Mouse (Mus musculus) cerebellum, adult 18-20 months (tissue): ENCODE measurements around the gene Olfr617.
"Not testable (repeated sequence)": the region's sequence is repeated elsewhere in the genome, so short reads cannot be mapped to it uniquely, and the experiment has no call there.

Source experiments
- DNase-seq, 2 experiments: peaks; one replicate each; pipeline ENCODE4 v3.0.0; 2021

Olfr617 gene

DNA sequence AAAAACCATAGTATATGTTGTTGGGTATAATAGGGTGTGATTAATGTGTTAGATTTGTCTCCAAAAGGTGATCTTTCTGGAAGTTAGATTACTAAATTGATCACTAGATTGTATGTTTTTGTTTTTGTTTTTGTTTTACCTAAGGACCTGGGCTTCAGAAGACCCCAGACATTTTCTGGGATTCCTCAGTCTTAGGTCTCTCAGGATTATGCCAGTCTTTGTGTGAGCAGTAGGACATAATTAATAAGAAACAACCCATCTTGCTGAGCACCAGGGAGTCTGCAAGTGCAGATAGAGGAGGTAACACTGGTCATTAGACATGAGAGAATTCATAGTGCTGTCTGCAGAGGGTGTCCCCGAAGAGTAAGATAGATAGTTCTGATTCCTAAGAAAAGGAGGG lies at the start of gene Olfr617:
Gene Olfr617, plus strand, starts transcription at position 301 of the 400 bp plus-strand sequence.
- no peak for DNase-seq

DNA sequence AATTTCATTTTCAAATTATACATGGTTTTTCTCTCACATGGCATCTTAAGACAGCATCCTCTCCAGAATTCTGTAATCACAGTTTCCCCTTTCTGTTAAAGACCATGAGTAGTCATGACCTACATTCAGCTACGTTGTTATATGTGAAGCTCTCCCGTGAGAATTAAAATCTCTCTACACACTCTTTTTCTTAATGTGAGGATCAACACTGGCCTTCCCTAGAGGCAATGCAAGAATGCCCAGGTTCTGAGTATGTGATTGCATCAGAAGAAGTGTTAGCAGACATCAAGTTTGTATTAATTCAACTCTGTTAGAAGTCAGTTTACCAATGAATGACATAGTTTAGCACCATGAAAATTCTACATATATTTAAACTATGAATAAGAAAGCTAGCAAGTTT lies 30.2 kb upstream of the Olfr617 start, which contains the start of gene Olfr612:
Gene Olfr612, minus strand, starts transcription at position 101 of the 400 bp plus-strand sequence.
- DNase-seq = not testable (repeated sequence)

DNA sequence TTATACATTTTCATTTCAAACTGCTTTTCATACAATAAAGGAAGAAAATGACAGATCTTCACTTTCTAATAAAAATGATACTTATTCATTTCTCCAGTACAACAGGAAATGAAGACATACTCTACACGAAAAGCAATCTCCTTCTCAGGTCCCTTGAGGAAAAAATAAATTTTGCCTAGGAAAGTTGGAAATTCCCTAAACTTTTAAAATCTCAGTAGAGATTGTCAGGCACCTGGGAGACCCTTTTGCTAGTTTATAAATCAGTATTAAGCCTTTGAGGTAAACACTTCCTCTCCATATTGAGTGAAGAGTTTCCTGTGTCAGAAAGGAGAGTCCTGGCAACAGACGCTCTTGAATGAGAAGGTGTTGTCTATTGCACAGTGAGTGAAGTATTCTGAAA lies 25.1 kb upstream of the Olfr617 start, which contains the start of gene Olfr613:
Gene Olfr613, plus strand, starts transcription at position 301 of the 400 bp plus-strand sequence.
- no peak for DNase-seq

DNA sequence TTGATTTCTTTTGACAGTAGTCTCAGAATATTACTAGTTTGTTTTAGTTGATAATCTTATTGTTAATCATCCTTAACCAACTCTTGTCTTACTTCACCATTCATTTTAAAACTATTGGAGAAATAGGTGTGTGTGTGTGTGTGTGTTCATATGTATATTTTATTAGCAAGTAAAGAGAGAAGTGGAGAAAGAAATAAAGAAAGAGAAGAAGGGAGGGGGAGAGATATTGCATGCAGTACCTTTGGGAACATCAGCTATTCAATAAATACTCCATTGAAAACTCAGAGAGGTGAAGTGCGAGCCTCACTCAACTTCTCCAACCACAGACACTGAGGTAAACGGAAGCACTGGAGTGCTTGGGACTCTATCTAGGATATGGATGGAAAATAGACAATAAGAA lies 17.1 kb upstream of the Olfr617 start, which contains the start of gene Olfr615:
Gene Olfr615, plus strand, starts transcription at position 301 of the 400 bp plus-strand sequence.
- no peak for DNase-seq

DNA sequence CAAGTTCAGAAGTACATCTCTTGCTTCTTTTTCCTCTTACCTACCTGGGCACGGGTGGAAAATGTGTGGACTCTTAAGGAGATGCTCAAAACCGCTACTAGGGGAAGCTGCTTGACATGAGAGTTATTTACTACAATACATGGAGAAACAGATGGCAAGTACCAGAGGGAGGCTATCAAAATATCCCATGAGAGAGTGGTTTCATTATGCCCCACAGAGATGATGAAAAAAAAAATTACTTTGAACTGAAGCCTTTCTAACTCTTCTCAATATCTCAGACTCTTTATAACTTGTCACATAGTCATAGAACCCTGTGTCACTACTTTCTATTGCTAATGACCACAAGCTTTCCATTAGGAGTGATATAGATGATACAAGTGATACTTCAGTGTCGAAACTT lies 3.8 kb upstream of the Olfr617 start, which contains the start of gene Olfr616:
Gene Olfr616, minus strand, starts transcription at position 101 of the 400 bp plus-strand sequence.
- no peak for DNase-seq

DNA sequence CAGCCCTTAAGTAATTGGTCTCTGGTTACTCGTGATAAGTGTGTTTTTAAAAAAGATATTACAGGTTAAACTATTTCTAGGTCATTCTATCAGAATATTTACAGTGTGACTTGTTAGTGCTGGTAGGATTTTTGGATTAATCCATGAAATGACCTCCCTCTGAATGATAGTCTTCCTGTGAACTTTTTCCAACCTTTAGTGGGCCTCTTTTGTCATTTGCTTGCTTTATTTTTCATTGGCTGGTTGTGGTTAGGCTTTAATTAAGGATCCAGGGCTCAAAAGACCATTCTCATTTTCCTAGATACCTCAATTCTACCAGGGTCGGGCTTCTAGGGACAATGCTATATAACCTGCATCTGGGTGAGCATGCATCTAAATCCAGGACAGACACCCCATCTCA lies 16.9 kb downstream of the Olfr617 start, which contains the start of gene Olfr618:
Gene Olfr618, plus strand, starts transcription at position 301 of the 400 bp plus-strand sequence.
- no peak for DNase-seq

DNA sequence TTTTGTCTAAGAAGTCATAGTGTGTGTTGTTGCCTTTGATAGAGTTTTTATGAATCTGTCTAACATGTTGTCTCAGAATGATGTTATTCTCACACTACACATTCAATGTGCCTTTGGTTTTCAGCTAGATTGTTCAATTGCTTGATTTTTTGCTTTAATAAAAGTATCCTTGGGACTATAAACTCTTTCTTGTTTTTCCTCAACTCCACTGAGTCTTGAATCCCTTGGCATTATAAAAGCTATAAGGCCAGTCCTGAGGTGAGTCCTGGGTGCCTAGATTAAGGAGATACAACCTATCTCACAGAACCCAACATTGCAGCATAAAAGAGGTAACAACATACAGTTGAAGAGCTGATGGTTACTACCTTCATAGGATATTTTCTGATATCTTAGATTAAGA lies 27.4 kb downstream of the Olfr617 start, which contains the start of gene Olfr619:
Gene Olfr619, plus strand, starts transcription at position 301 of the 400 bp plus-strand sequence.
- DNase-seq = no peak

DNA sequence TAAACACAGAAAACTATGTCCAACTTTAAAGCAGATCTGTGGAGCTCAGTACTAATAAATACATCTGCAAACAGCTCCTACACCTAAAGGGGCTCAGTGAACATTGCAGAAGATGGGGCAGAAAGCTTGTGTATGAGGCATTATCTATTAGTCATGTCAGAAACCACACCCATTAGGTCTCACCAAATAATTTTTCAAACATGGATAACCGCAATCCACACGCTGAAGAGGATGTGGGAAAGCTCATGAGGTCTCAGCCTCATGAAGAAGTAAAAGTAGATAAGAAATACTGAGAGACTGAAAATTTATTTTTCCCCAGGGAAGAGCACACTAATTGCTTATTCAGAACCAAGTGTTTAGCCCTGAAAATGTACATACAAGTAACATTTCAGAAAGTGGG lies 34.6 kb downstream of the Olfr617 start:
- no peak for DNase-seq

DNA sequence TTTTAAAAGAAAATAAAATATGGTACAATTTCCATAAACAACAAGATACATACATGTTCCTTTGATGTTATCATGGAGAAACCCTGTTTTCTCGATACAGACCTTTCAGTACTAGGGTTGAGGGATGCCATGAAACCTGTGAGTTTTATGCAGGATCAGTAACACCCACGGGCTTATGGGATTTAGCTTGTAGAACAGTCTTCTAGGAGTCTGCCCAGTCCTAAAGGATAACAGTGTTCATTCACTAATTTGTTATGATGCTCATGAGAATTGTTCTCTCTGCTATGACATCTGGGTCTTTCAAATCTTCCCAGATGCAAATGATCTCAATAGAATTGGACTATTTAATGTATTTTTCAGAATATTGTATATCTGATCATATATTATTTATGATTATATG lies 39.6 kb downstream of the Olfr617 start, which contains the start of gene Olfr620:
Gene Olfr620, minus strand, starts transcription at position 101 of the 400 bp plus-strand sequence.
- no peak for DNase-seq
